In genomic region chr9:99559557-99559904, GRCm38 (mm10) we compare ENCODE assay signal across 2 mouse cellular contexts.
TF ChIP-seq lines count a peak whose summit lies in the region.

No protein-coding gene starts in this region.

TF ChIP-seq in CH12.LX, 34 proteins besides CTCF, POLR2A, EP300 and RAD21:
- no peak for TF ChIP-seq NELFE (IDR thresholded peaks at IDR 0.05; ENCODE audit: low read depth, low read length)
- TF ChIP-seq ELF1 (IDR thresholded peaks at IDR 0.05; ENCODE audit: low read depth, low read length) = no peak
- TF ChIP-seq MYC (IDR thresholded peaks at IDR 0.05; ENCODE audit: low read depth, low read length) = no peak
- TF ChIP-seq NRF1 (IDR thresholded peaks at IDR 0.05; ENCODE audit: low read depth, low read length) = no peak
- TF ChIP-seq MAFK (IDR thresholded peaks at IDR 0.05; ENCODE audit: insufficient replicate concordance, low read length) = no peak
- no peak for TF ChIP-seq PAX5 (IDR thresholded peaks at IDR 0.05; ENCODE audit: low read length)
- no peak for TF ChIP-seq ETS1 (conservative IDR thresholded peaks at IDR 0.05; ENCODE audit: low read depth, low read length)
- no peak for TF ChIP-seq BHLHE40 (IDR thresholded peaks at IDR 0.05; ENCODE audit: low read depth, low read length)

TF ChIP-seq in MEL, 35 proteins besides CTCF, POLR2A, EP300 and RAD21:
- TF ChIP-seq MYB (IDR thresholded peaks at IDR 0.05; ENCODE audit: low read depth, low read length) (no peak; the same call in 1 of the 2 replicates), GATA1 (IDR thresholded peaks at IDR 0.05; ENCODE audit: low read depth, low read length) (no peak), CHD2 (IDR thresholded peaks at IDR 0.05; ENCODE audit: low read length) (no peak), JUND (IDR thresholded peaks at IDR 0.05; ENCODE audit: low read depth, low read length) (no peak), POLR2AphosphoS2 (IDR thresholded peaks at IDR 0.05; ENCODE audit: low read length) (no peak), BHLHE40 (IDR thresholded peaks at IDR 0.05; ENCODE audit: borderline replicate concordance, low read depth, low read length) (no peak), MXI1 (IDR thresholded peaks at IDR 0.05; ENCODE audit: low read depth, low read length) (peak; percentile 64), SIN3A (IDR thresholded peaks at IDR 0.05; ENCODE audit: low read length) (peak; percentile 66), MAFK (IDR thresholded peaks at IDR 0.05; ENCODE audit: borderline replicate concordance, low read depth, low read length) (no peak), USF1 (IDR thresholded peaks at IDR 0.05; ENCODE audit: low read depth, low read length) (no peak), POLR2AphosphoS5 (IDR thresholded peaks at IDR 0.05; ENCODE audit: borderline replicate concordance, low read depth, low read length) (no peak), NELFE (IDR thresholded peaks at IDR 0.05; ENCODE audit: low read depth, low read length) (no peak), SMC3 (IDR thresholded peaks at IDR 0.05; ENCODE audit: low read depth, low read length) (no peak), TCF12 (IDR thresholded peaks at IDR 0.05; ENCODE audit: low read depth, low read length) (no peak), ETS1 (IDR thresholded peaks at IDR 0.05; ENCODE audit: low read depth, low read length) (peak; percentile 31; the same call in 1 of the 2 replicates), HCFC1 (IDR thresholded peaks at IDR 0.05; ENCODE audit: low read depth, low read length) (no peak), ZC3H11A (IDR thresholded peaks at IDR 0.05; ENCODE audit: low read depth, low read length) (no peak), MAX (IDR thresholded peaks at IDR 0.05; ENCODE audit: low read length) (no peak), ELF1 (IDR thresholded peaks at IDR 0.05; ENCODE audit: low read depth, low read length) (no peak), GABPA (IDR thresholded peaks at IDR 0.05; ENCODE audit: low read depth, low read length) (no peak), RCOR1 (IDR thresholded peaks at IDR 0.05; ENCODE audit: low read depth, low read length) (no peak)
TF ChIP-seq in MEL: peak in this region for 3.
